Mouse (Mus musculus) bone marrow, adult 2 months (tissue): ENCODE measurements around the gene Dusp28.

ENCODE experiments used
- CTCF ChIP-seq: fragments of 200-500 bp; IDR thresholded peaks from 2 replicates; pipeline ENCODE4 v1.5.1; 2011; ENCODE audit warnings: low read length, control low read depth; ENCODE audit not compliant: control insufficient read depth, insufficient read depth
- POLR2A ChIP-seq: fragments of 200-500 bp; IDR thresholded peaks from 2 replicates; pipeline ENCODE4 v1.6.1; 2011; ENCODE audit warnings: low read depth, mild to moderate bottlenecking, control low read depth, low read length, borderline replicate concordance; ENCODE audit not compliant: control insufficient read depth

DNA sequence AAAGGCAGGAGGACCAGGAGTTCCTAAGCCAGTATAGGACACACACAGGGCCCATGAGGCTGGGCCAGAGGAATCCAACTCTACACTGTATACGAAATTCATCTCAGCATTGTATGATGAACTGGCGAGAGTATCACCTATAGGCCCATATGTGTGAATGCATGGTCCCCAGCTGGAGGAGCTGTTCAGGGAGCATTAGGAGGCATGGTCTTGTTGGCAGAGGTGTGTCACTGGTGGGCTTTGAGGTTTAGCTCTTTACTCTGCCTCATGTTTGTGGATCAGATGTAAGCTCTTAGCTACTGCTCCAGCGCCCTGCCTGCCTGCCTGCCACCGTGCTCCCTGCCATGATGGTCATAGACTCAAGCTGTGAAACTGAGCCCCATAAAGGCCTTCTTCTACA lies 43.5 kb upstream of the Dusp28 start:
- TF ChIP-seq CTCF (no peak), POLR2A (no peak)
